Mouse (Mus musculus): Measurements from ENCODE around the gene Trim8. TPM values are rescaled to one million over a fixed set of nuclear protein-coding genes. Genes with fewer than 3 reads are reported as not detected.

The Trim8 gene
- total and polyA plus RNA-seq, 3 experiments, result 4.4 to 24.9 (median 12.0) TPM

DNA sequence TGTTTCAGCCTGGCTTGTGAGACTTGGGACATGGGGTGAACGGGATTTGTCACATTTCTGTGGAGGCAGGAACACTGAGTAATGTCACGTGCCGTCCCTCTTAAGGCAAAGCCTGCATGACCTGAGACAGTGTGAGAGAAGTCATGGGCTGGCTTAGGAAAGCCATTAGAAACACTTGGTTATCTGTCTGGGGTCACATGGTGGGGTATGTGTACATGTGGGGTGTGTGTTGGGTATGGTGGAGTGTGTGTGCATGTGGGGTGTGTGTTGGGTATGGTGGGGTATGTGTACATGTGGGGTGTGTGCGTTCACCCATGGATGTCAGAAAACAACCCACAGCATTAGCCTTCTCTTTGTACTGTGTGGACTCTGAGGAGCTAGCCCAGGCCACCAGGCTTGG is 48.9 kb downstream of the Trim8 start:
- dilution Hi-C loops (cut with MboI; ENCODE audit: extremely low pct_ligation_motif_present, extremely low pct_unique_long_range_greater_than_20kb, low sequenced_read_pairs) (no loop called here), in situ Hi-C loops (cut with MboI; ENCODE audit: low pct_ligation_motif_present, low pct_unique_long_range_greater_than_20kb, low sequenced_read_pairs) (no loop called here)
- no peaks in the 10 kb centered on the region for H3K79me2 ChIP-seq (replicated peaks; ENCODE audit: control insufficient read depth, extremely low read depth, insufficient read depth, poor library complexity, severe bottlenecking)
- H3K9ac ChIP-seq (ENCODE audit: insufficient read depth, low read depth), result no peak overlapping the region
- H3K4me3 ChIP-seq (replicated peaks in 1 of 3; ENCODE audit: low read depth in 2 of 3, low read length in 2 of 3, poor library complexity in 1 of 3), result no peak overlapping the region
- no peaks in the 10 kb centered on the region for H3K4me1 ChIP-seq (ENCODE audit: control insufficient read depth in 1 of 2, insufficient read depth in 2 of 2)
- H3K27me3 ChIP-seq (replicated peaks), result no peaks in the 10 kb centered on the region
- H3K9me3 ChIP-seq (replicated peaks; ENCODE audit: low read length), result no peaks in the 10 kb centered on the region
- H3K4me2 ChIP-seq (ENCODE audit: insufficient read depth, low read depth, poor library complexity, severe bottlenecking), result no peak overlapping the region
- H3K27ac ChIP-seq (ENCODE audit: insufficient read depth, low read depth), result no peak overlapping the region
- no peak for DNase-seq (ENCODE audit: extremely low read depth)
- peaks cover 13 to 48% of the 10 kb centered on the region in 2 experiments for H3K36me3 ChIP-seq (replicated peaks in 1 of 2; ENCODE audit: control insufficient read depth in 1 of 2, insufficient read depth in 1 of 2, low read length in 1 of 2)
- TF ChIP-seq MEF2A (IDR thresholded peaks at IDR 0.05; ENCODE audit: borderline replicate concordance, low read depth, low read length), result no peak
- no peak for TF ChIP-seq UBTF (IDR thresholded peaks at IDR 0.05; ENCODE audit: low read depth, low read length)
- no peak for TF ChIP-seq MYC (IDR thresholded peaks at IDR 0.05; ENCODE audit: low read depth, low read length)

DNA sequence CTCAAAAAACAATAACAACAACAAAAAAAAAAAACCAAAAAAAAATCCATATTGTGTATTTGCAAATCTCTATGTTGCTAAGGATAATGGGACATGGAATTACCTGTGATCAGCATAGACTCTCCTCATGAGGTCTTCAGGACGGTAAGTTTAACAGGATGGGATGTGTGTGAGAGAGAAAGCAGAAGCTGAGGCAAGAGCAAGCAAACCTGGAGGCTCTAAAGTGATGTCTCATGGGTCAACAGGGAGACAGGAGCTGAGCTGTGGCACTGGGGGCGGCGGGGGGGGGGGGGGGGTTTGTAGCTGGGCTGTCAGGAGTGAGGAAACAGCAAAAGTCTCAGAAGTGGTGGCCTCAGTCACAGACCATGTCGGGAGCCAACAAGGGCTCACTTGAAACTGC is 51.0 kb downstream of the Trim8 start:
- Histone ChIP-seq H3K9me3 (replicated peaks; ENCODE audit: low read length) (no peaks in the 10 kb centered on the region), H3K36me3 (replicated peaks in 1 of 2; ENCODE audit: control insufficient read depth in 1 of 2, insufficient read depth in 1 of 2, low read length in 1 of 2) (peaks cover 15 to 54% of the 10 kb centered on the region in 2 experiments), H3K27me3 (replicated peaks) (no peaks in the 10 kb centered on the region), H3K4me3 (replicated peaks in 1 of 3; ENCODE audit: low read depth in 2 of 3, low read length in 2 of 3, poor library complexity in 1 of 3) (no peak overlapping the region), H3K4me2 (ENCODE audit: insufficient read depth, low read depth, poor library complexity, severe bottlenecking) (no peak overlapping the region), H3K4me1 (ENCODE audit: control insufficient read depth in 1 of 2, insufficient read depth in 2 of 2) (no peaks in the 10 kb centered on the region), H3K79me2 (replicated peaks; ENCODE audit: control insufficient read depth, extremely low read depth, insufficient read depth, poor library complexity, severe bottlenecking) (no peaks in the 10 kb centered on the region), H3K27ac (ENCODE audit: insufficient read depth, low read depth) (no peak overlapping the region), H3K9ac (ENCODE audit: insufficient read depth, low read depth) (no peak overlapping the region)
- no peak for TF ChIP-seq BHLHE40 (IDR thresholded peaks at IDR 0.05; ENCODE audit: low read depth, low read length)
- TF ChIP-seq RAD21 (IDR thresholded peaks at IDR 0.05; ENCODE audit: low read depth, low read length), result no peak
- no peak for TF ChIP-seq USF2 (conservative IDR thresholded peaks at IDR 0.05; ENCODE audit: low read depth, low read length)
- no peak for TF ChIP-seq SIN3A (IDR thresholded peaks at IDR 0.05; ENCODE audit: low read length)
- TF ChIP-seq JUND (conservative IDR thresholded peaks at IDR 0.05; ENCODE audit: low read depth, low read length), result no peak
- TF ChIP-seq IRF4 (IDR thresholded peaks at IDR 0.05; ENCODE audit: low read depth, low read length), result no peak
- TF ChIP-seq ZNF384 (IDR thresholded peaks at IDR 0.05; ENCODE audit: low read depth, low read length), result no peak
- TF ChIP-seq SMC3 (IDR thresholded peaks at IDR 0.05; ENCODE audit: low read depth, low read length), result no peak
- no peak for TF ChIP-seq USF1 (IDR thresholded peaks at IDR 0.05; ENCODE audit: low read depth, low read length)
- dilution Hi-C loops (cut with MboI; ENCODE audit: extremely low pct_ligation_motif_present, extremely low pct_unique_long_range_greater_than_20kb, low sequenced_read_pairs) (no loop called here), in situ Hi-C loops (cut with MboI; ENCODE audit: low pct_ligation_motif_present, low pct_unique_long_range_greater_than_20kb, low sequenced_read_pairs) (no loop called here)
- DNase-seq (ENCODE audit: extremely low read depth), result no peak

DNA sequence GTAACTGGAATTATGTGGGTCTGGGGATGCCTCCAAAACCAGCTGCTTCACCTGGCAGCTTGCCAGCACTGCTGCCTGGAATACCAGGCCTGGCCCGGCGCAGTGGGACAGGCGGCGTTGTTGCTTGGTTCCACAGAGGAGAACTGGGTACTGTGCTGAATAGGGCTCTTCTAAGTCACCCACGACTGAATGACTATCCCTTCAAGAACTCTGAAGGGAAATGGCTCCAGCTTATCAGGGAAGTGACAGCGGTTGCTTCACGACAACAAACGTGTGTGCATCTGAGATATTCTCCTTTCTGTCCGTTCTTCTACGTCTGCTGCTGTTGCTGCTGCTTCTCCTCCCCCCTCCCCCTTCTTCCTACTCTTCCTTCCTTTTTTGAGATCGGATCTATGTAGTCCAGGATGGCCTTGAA is 52.0 kb downstream of the Trim8 start:
- Histone ChIP-seq H3K9me3 (replicated peaks; ENCODE audit: low read length) (no peaks in the 10 kb centered on the region), H3K79me2 (replicated peaks; ENCODE audit: control insufficient read depth, extremely low read depth, insufficient read depth, poor library complexity, severe bottlenecking) (no peaks in the 10 kb centered on the region), H3K4me2 (ENCODE audit: insufficient read depth, low read depth, poor library complexity, severe bottlenecking) (no peak overlapping the region), H3K27ac (ENCODE audit: insufficient read depth, low read depth) (no peak overlapping the region), H3K4me3 (replicated peaks in 1 of 3; ENCODE audit: low read depth in 2 of 3, low read length in 2 of 3, poor library complexity in 1 of 3) (no peak overlapping the region), H3K27me3 (replicated peaks) (no peaks in the 10 kb centered on the region), H3K9ac (ENCODE audit: insufficient read depth, low read depth) (no peak overlapping the region), H3K4me1 (ENCODE audit: control insufficient read depth in 1 of 2, insufficient read depth in 2 of 2) (no peaks in the 10 kb centered on the region), H3K36me3 (replicated peaks in 1 of 2; ENCODE audit: control insufficient read depth in 1 of 2, insufficient read depth in 1 of 2, low read length in 1 of 2) (peaks cover 15 to 52% of the 10 kb centered on the region in 2 experiments)
- in situ Hi-C loops (cut with MboI; ENCODE audit: low pct_ligation_motif_present, low pct_unique_long_range_greater_than_20kb, low sequenced_read_pairs), result no loop called here
- dilution Hi-C loops (cut with MboI; ENCODE audit: extremely low pct_ligation_motif_present, extremely low pct_unique_long_range_greater_than_20kb, low sequenced_read_pairs), result no loop called here
- DNase-seq (ENCODE audit: extremely low read depth), result no peak
- TF ChIP-seq IRF4 (IDR thresholded peaks at IDR 0.05; ENCODE audit: low read depth, low read length) (no peak), MAZ (IDR thresholded peaks at IDR 0.05; ENCODE audit: low read depth, low read length) (no peak), MXI1 (IDR thresholded peaks at IDR 0.05; ENCODE audit: low read depth, low read length) (no peak), KAT2A (IDR thresholded peaks at IDR 0.05; ENCODE audit: insufficient replicate concordance, low read length) (no peak), USF1 (IDR thresholded peaks at IDR 0.05; ENCODE audit: low read depth, low read length) (no peak), BHLHE40 (IDR thresholded peaks at IDR 0.05; ENCODE audit: low read depth, low read length) (no peak), EP300 (IDR thresholded peaks at IDR 0.05; ENCODE audit: low read length) (no peak), MAX (IDR thresholded peaks at IDR 0.05; ENCODE audit: low read length) (no peak), ZKSCAN1 (IDR thresholded peaks at IDR 0.05; ENCODE audit: borderline replicate concordance, low read depth, low read length) (no peak), TBP (conservative IDR thresholded peaks at IDR 0.05; ENCODE audit: low read depth, low read length) (no peak), NRF1 (IDR thresholded peaks at IDR 0.05; ENCODE audit: low read depth, low read length) (no peak), CHD1 (IDR thresholded peaks at IDR 0.05; ENCODE audit: low read depth, low read length) (no peak), SMC3 (IDR thresholded peaks at IDR 0.05; ENCODE audit: low read depth, low read length) (no peak), RCOR1 (conservative IDR thresholded peaks at IDR 0.05; ENCODE audit: low read depth, low read length) (no peak), MYC (IDR thresholded peaks at IDR 0.05; ENCODE audit: low read depth, low read length) (no peak), CTCF (conservative IDR thresholded peaks at IDR 0.05 in 1 of 2, IDR thresholded peaks at IDR 0.05 in 1 of 2; ENCODE audit: low read depth in 2 of 2, low read length in 2 of 2) (no peak), ELF1 (IDR thresholded peaks at IDR 0.05; ENCODE audit: low read depth, low read length) (no peak)
